Mouse (Mus musculus) adrenal gland, postnatal 14 days (tissue): ENCODE data around the gene Osgin1. TPM values are rescaled to one million over a fixed set of nuclear protein-coding genes. Genes with fewer than 3 reads are reported as not detected.

ENCODE experiments used
- DNase-seq: peaks from one replicate; pipeline ENCODE4 v3.0.0; 2021; ENCODE audit warnings: mixed read lengths
- total RNA-seq: library from RNA; stranded (reverse); gene quantifications from 2 replicates; pipeline ENCODE4 v1.2.3, GENCODE M21; 2021

Osgin1 gene
- total RNA-seq, 1 experiment from 2014 or later: 69.1 TPM

- DNase-seq: peak; percentile 47
Observed at GRCm38 (mm10) chr8:119442970-119443369, 9.0 kb downstream of the Osgin1 start.

GRCm38 (mm10) chr8:119446211-119446989 lies 12.5 kb downstream of the Osgin1 start, which contains the start of gene Necab2:
TSS of gene Necab2 (plus strand) at chr8:119446719.
- DNase-seq: peak; percentile 94

GRCm38 (mm10) chr8:119446990-119447780 lies 13.3 kb downstream of the Osgin1 start:
- peak; percentile 59 for DNase-seq

- DNase-seq: no peak
Observed at GRCm38 (mm10) chr8:119447781-119448170, 13.9 kb downstream of the Osgin1 start.

GRCm38 (mm10) chr8:119449627-119450026 lies 15.7 kb downstream of the Osgin1 start:
- DNase-seq: no peak

GRCm38 (mm10) chr8:119451131-119451530 lies 17.2 kb downstream of the Osgin1 start:
- DNase-seq: no peak

- no peak for DNase-seq
Observed at GRCm38 (mm10) chr8:119452919-119453318, 19.0 kb downstream of the Osgin1 start.

- DNase-seq: no peak
Observed at GRCm38 (mm10) chr8:119456045-119456444, 22.1 kb downstream of the Osgin1 start.

GRCm38 (mm10) chr8:119459724-119460123 lies 25.8 kb downstream of the Osgin1 start:
- peak; percentile 55 for DNase-seq

GRCm38 (mm10) chr8:119461356-119461755 lies 27.4 kb downstream of the Osgin1 start:
- peak; percentile 60 for DNase-seq

- DNase-seq: peak; percentile 31
Observed at GRCm38 (mm10) chr8:119463709-119464108, 29.8 kb downstream of the Osgin1 start.

- peak; percentile 60 for DNase-seq
Observed at GRCm38 (mm10) chr8:119466105-119466504, 32.2 kb downstream of the Osgin1 start.

GRCm38 (mm10) chr8:119466794-119467193 lies 32.9 kb downstream of the Osgin1 start:
- no peak for DNase-seq

- no peak for DNase-seq
Observed at GRCm38 (mm10) chr8:119468091-119468490, 34.2 kb downstream of the Osgin1 start.

GRCm38 (mm10) chr8:119478684-119479083 lies 44.8 kb downstream of the Osgin1 start:
- no peak for DNase-seq

GRCm38 (mm10) chr8:119484145-119484896 lies 50.4 kb downstream of the Osgin1 start:
- DNase-seq: peak; percentile 56

GRCm38 (mm10) chr8:119487093-119487492 lies 53.2 kb downstream of the Osgin1 start:
- DNase-seq: no peak

Other genes starting within 250 kb of the Osgin1 start
- 160 and 163 TPM in 2 replicates for gene Hsbp1, start 89.6 kb upstream of the Osgin1 start, total RNA-seq
- 58.0 and 66.5 TPM in 2 replicates for gene Mlycd, start 39.2 kb upstream of the Osgin1 start, total RNA-seq
- gene Necab2, start 12.6 kb downstream of the Osgin1 start, total RNA-seq: 10.4 and 10.6 TPM in 2 replicates
- gene Slc38a8, start 67.6 kb downstream of the Osgin1 start, total RNA-seq: 0.34 TPM in 1 of 2 replicates, not detected in the other
- 101 and 109 TPM in 2 replicates for gene Mbtps1, start 124.6 kb downstream of the Osgin1 start, total RNA-seq
- gene Hsdl1, start 141.1 kb downstream of the Osgin1 start, total RNA-seq: 25.6 and 30.1 TPM in 2 replicates
- not detected in 2 replicates for gene Dnaaf1, start 141.1 kb downstream of the Osgin1 start, total RNA-seq
- 11.9 and 13.3 TPM in 2 replicates for gene Taf1c, start 171.1 kb downstream of the Osgin1 start, total RNA-seq
- not detected in 2 replicates for gene Adad2, start 178.6 kb downstream of the Osgin1 start, total RNA-seq
- gene Kcng4, start 201.6 kb downstream of the Osgin1 start, total RNA-seq: 0.41 and 0.74 TPM in 2 replicates
- gene Wfdc1, start 232.2 kb downstream of the Osgin1 start, total RNA-seq: 10.4 and 10.7 TPM in 2 replicates